Mouse (Mus musculus): ENCODE data around the gene Mta3.

Gene Mta3

GRCm38 (mm10) chr17:83706116-83706593 is at the start of gene Mta3:
Gene Mta3, plus strand, starts transcription at chr17:83706163.
- peak in 1 of 2 experiments; percentile 44 for DNase-seq

GRCm38 (mm10) chr17:83657375-83657774 is 48.6 kb upstream of the Mta3 start:
- no peak for DNase-seq

GRCm38 (mm10) chr17:83658943-83659342 is 47.0 kb upstream of the Mta3 start:
- DNase-seq, result no peak

GRCm38 (mm10) chr17:83664761-83665160 is 41.2 kb upstream of the Mta3 start:
- no peak for DNase-seq

- no peak for DNase-seq
Measured at GRCm38 (mm10) chr17:83666597-83667287, 39.2 kb upstream of the Mta3 start.

- DNase-seq, result no peak
Measured at GRCm38 (mm10) chr17:83667934-83668690, 37.9 kb upstream of the Mta3 start.

GRCm38 (mm10) chr17:83672685-83673084 is 33.3 kb upstream of the Mta3 start:
- no peak for DNase-seq

GRCm38 (mm10) chr17:83677370-83677769 is 28.6 kb upstream of the Mta3 start:
- DNase-seq, result no peak

GRCm38 (mm10) chr17:83681977-83682376 is 24.0 kb upstream of the Mta3 start:
- DNase-seq, result no peak

GRCm38 (mm10) chr17:83684475-83684874 is 21.5 kb upstream of the Mta3 start:
- no peak for DNase-seq

- DNase-seq, result no peak
Measured at GRCm38 (mm10) chr17:83690418-83690817, 15.5 kb upstream of the Mta3 start.

GRCm38 (mm10) chr17:83691379-83691778 is 14.6 kb upstream of the Mta3 start:
- peak in 1 of 2 experiments; percentile 64 for DNase-seq

- DNase-seq, result no peak
Measured at GRCm38 (mm10) chr17:83693941-83694340, 12.0 kb upstream of the Mta3 start.

GRCm38 (mm10) chr17:83695785-83696184 is 10.2 kb upstream of the Mta3 start:
- DNase-seq, result peak in 1 of 2 experiments; percentile 34

- no peak for DNase-seq
Measured at GRCm38 (mm10) chr17:83699062-83699724, 6.8 kb upstream of the Mta3 start.

- DNase-seq, result no peak
Measured at GRCm38 (mm10) chr17:83700125-83700524, 5.8 kb upstream of the Mta3 start.

GRCm38 (mm10) chr17:83704469-83704868 is 1.5 kb upstream of the Mta3 start:
- DNase-seq, result no peak

GRCm38 (mm10) chr17:83705352-83706115 is 429 bp upstream of the Mta3 start:
- DNase-seq, result peak; percentile 35 to 56

- DNase-seq, result peak; percentile 37 to 47
Measured at GRCm38 (mm10) chr17:83706594-83707126, 697 bp downstream of the Mta3 start.

- no peak for DNase-seq
Measured at GRCm38 (mm10) chr17:83707372-83707771, 1.4 kb downstream of the Mta3 start.

GRCm38 (mm10) chr17:83707846-83708245 is 1.9 kb downstream of the Mta3 start:
- peak in 1 of 2 experiments; percentile 30 for DNase-seq

GRCm38 (mm10) chr17:83708256-83708655 is 2.3 kb downstream of the Mta3 start:
- no peak for DNase-seq

Data from thymus, adult 18-20 months (tissue).